Mouse (Mus musculus): ENCODE results near the gene Kif6. TPM values are rescaled to one million over a fixed set of nuclear protein-coding genes. Genes with fewer than 3 reads are reported as not detected.

The Kif6 gene
- polyA plus RNA-seq, 1 experiment from 2014 or later: 2.5 TPM

DNA sequence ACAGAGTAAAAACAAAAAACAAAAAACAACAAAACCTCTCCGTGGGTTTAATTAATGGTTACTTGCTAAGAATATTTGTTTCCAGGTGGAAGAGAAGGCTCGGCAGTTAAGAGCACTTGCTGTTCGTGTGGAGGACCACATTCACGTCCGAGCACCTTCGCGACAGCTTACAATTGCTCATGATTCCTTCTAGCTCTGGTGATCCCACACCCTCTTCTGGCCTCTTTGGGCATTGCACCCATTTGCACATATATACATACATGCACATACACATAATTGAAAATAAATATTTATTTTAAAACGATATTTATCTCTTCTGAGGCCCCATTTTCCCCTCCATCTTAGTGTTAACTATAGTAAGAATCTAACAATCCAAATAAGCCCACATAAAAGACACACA, 13.9 kb downstream of the Kif6 start:
- H3K4me3 ChIP-seq: no peak overlapping the region
- no peak overlapping the region for H3K9ac ChIP-seq
- 0 out of 2 replicates have a peak, but pooled peaks cover 2% of the 10 kb centered on the region for H3K9me3 ChIP-seq (replicated peaks)
- no peak overlapping the region for H3K27ac ChIP-seq (ENCODE audit: poor library complexity, severe bottlenecking)
- H3K4me2 ChIP-seq: no peak overlapping the region
- H3K36me3 ChIP-seq: no peaks in the 10 kb centered on the region
- H3K4me1 ChIP-seq (replicated peaks): peaks cover 33% of the 10 kb centered on the region
- H3K27me3 ChIP-seq (replicated peaks): no peaks in the 10 kb centered on the region
- 89% methylated on average over 8 of the region's 8 CpGs for WGBS
- no peak for ATAC-seq (ENCODE audit: insufficient number of reproducible peaks, low FRiP score)

DNA sequence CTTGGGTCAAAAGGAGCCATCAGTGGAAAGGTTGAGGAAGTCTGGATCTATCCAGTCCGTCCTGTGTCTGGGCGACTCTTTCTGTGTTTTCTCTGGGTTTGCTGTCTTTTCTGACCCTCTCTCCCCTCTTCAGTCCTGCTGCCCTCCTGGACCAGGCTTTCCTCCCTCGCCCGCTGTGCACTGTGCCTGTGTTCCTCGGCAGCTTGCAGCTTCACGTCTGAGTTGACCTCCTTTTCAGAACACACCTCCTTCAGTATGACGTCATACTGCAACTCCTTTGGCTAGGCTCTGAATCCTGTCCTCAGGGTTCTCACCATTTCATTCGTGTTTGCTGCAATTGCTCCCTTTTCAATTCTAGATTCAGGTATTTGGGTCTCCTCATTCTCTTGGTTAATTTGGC, 18.1 kb downstream of the Kif6 start:
- Histone ChIP-seq H3K4me2 (no peak overlapping the region), H3K4me1 (replicated peaks) (0 out of 2 replicates have a peak, but pooled peaks cover 3% of the 10 kb centered on the region), H3K27me3 (replicated peaks) (no peaks in the 10 kb centered on the region), H3K27ac (ENCODE audit: poor library complexity, severe bottlenecking) (no peak overlapping the region), H3K4me3 (no peak overlapping the region), H3K9me3 (replicated peaks) (0 out of 2 replicates have a peak, but pooled peaks cover 2% of the 10 kb centered on the region), H3K9ac (no peak overlapping the region), H3K36me3 (no peaks in the 10 kb centered on the region)
- 46% methylated on average over 8 of the region's 8 CpGs for WGBS
- no peak for ATAC-seq (ENCODE audit: insufficient number of reproducible peaks, low FRiP score)

DNA sequence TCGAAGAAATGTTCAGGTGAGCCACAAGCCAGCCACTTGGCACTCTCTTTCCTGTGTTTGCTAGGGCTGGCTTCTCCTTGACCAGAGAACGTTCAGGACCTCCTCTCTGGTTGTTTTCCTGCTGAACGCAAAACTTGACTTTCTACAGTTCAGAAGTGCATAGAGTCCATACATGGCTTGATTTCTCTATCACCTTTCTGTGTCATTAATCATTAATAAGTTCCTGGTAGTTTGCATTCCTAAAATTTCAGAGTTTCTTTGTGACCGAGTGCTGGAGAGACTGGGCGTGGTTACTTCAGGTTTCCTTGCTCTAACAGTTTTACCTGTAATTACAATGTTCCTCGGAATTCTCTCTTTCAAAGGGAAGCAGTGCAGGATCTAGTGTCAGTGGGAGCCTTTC, 27.0 kb downstream of the Kif6 start:
- Histone ChIP-seq H3K4me3 (no peak overlapping the region), H3K27me3 (replicated peaks) (no peaks in the 10 kb centered on the region), H3K36me3 (no peaks in the 10 kb centered on the region), H3K9ac (no peak overlapping the region), H3K9me3 (replicated peaks) (no peaks in the 10 kb centered on the region), H3K27ac (ENCODE audit: poor library complexity, severe bottlenecking) (no peak overlapping the region), H3K4me2 (no peak overlapping the region), H3K4me1 (replicated peaks) (peaks cover 9% of the 10 kb centered on the region; the same call in 1 of the 2 replicates)
- ATAC-seq (ENCODE audit: insufficient number of reproducible peaks, low FRiP score): no peak
- WGBS: 77% methylated on average over 6 of the region's 6 CpGs

DNA sequence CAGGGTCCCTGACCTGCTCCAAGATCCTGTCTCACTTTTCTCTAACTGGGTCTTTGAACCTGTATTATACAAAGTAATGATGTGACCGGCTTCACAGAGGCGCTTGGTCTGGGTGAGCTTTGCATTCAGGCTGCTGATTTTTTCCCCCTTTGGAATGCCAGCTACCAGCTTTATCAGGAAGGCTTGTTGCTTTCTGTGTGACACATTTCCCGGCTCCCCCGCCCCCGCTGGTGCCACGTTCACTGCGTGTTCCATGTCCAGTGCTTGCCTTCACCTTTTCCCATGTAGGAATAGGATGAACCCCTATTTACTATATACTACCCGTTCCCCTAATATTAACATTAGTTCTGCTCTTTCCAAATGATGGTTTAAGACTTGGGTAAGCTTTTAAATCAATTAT, 27.4 kb downstream of the Kif6 start:
- Histone ChIP-seq H3K4me1 (replicated peaks) (peaks cover 9% of the 10 kb centered on the region; the same call in 1 of the 2 replicates), H3K4me3 (no peak overlapping the region), H3K9ac (no peak overlapping the region), H3K36me3 (no peaks in the 10 kb centered on the region), H3K27ac (ENCODE audit: poor library complexity, severe bottlenecking) (no peak overlapping the region), H3K9me3 (replicated peaks) (no peaks in the 10 kb centered on the region), H3K27me3 (replicated peaks) (no peaks in the 10 kb centered on the region), H3K4me2 (no peak overlapping the region)
- 67% methylated on average over 8 of the region's 8 CpGs for WGBS
- ATAC-seq (ENCODE audit: insufficient number of reproducible peaks, low FRiP score): no peak

DNA sequence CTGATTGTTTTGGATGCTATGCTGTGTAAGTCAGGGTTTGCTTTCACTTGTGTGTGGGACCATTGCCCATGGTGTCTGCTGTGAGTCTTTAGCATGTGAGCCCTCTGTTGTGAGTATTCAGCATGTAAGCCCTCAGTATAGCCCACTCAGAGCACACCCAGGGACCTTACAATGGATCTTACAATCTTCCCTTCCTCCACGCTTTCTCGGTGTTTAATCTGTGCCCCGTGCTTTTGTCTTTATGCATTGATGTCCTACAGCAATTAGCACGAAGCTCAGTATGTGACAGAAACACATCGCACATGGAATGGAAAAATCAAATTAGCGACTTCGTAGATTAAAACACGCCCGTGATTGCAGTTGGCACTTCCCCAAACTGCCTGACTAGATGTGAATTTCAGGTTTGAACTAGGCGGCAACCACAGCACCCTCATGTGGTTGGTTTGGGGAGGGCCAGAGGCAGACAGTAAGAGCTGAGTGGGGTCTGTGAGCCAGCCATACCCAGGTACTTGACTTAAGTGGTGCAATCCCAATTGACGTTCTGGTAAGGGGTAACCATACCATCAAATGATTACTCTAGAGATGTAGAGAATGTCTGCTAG, 28.1 kb downstream of the Kif6 start:
- no peak overlapping the region for H3K9ac ChIP-seq
- H3K27me3 ChIP-seq (replicated peaks): no peaks in the 10 kb centered on the region
- WGBS: 87% methylated on average over 11 of the region's 11 CpGs
- ATAC-seq (ENCODE audit: insufficient number of reproducible peaks, low FRiP score): no peak
- no peaks in the 10 kb centered on the region for H3K9me3 ChIP-seq (replicated peaks)
- no peak overlapping the region for H3K27ac ChIP-seq (ENCODE audit: poor library complexity, severe bottlenecking)
- no peak overlapping the region for H3K4me2 ChIP-seq
- no peaks in the 10 kb centered on the region for H3K36me3 ChIP-seq
- H3K4me3 ChIP-seq: no peak overlapping the region
- H3K4me1 ChIP-seq (replicated peaks): peaks cover 9% of the 10 kb centered on the region; the same call in 1 of the 2 replicates

DNA sequence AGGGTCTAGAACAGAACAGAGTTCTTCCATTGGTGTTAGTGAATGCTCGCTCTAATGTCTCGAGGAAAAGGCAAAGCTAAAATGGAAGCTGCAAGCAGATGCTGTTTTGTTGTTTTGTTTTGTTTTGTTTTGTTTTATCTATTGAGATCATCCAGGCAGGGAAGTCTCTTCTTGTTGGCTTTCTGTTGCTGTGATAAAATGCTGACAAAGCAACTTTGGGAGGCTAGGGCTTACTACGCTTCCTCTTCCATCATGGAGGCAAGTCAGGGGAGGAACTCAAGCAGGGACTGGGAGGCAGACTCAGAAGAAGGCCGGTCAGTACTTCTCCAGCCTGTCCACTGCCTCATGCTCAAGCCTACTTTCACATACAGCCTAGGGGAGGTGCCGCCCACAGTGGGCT, 31.3 kb downstream of the Kif6 start:
- peaks cover 6% of the 10 kb centered on the region; the same call in 1 of the 2 replicates for H3K4me1 ChIP-seq (replicated peaks)
- no peaks in the 10 kb centered on the region for H3K36me3 ChIP-seq
- H3K9ac ChIP-seq: no peak overlapping the region
- no peak overlapping the region for H3K27ac ChIP-seq (ENCODE audit: poor library complexity, severe bottlenecking)
- ATAC-seq (ENCODE audit: insufficient number of reproducible peaks, low FRiP score): no peak
- 90% methylated on average over 5 of the region's 5 CpGs for WGBS
- H3K9me3 ChIP-seq (replicated peaks): peaks cover 6% of the 10 kb centered on the region; the same call in 1 of the 2 replicates
- no peak overlapping the region for H3K4me3 ChIP-seq
- H3K4me2 ChIP-seq: no peak overlapping the region
- H3K27me3 ChIP-seq (replicated peaks): no peaks in the 10 kb centered on the region

DNA sequence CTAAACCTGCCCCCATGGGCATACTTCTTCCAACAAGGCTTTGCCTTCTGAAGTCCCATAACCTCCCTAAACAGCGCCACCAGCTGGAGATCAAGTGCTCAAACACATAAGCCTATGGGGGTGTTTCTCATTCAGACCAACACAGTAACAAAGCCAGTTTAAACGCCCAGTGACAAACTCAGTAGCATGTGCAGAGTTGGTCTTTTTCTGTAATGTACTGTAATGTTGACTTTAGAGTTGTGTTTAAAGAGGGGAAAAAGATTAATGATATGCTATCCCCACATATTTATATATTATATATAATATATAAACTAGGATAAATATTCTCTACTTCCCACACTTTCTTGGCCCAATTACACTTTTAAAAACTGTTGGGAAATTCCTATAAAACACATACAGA, 34.0 kb downstream of the Kif6 start:
- no peak overlapping the region for H3K27ac ChIP-seq (ENCODE audit: poor library complexity, severe bottlenecking)
- ATAC-seq (ENCODE audit: insufficient number of reproducible peaks, low FRiP score): no peak
- WGBS: 67% methylated on average over 2 of the region's 2 CpGs

DNA sequence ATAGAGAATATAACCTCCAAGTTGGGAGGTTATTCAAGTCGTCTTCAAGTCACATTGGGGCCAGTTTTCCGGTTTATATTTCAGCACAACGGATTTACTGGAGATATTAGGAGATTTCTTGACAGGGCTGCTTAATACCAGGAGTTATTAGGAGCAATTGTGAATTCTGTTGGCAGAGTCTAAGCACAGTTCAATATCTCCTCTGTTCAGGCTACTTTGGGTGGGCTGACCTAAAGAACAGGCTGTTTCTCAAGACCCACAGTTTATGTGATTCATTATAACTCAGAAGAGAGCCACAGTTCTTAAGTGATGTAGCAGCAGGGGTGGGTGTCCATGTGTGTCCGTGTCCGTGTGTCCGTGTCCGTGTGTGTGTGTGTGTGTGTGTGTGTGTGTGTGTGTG, 34.5 kb downstream of the Kif6 start:
- H3K4me1 ChIP-seq (replicated peaks): no peaks in the 10 kb centered on the region
- no peaks in the 10 kb centered on the region for H3K36me3 ChIP-seq
- H3K4me2 ChIP-seq: no peak overlapping the region
- H3K9me3 ChIP-seq (replicated peaks): peaks cover 6% of the 10 kb centered on the region; the same call in 1 of the 2 replicates
- H3K9ac ChIP-seq: no peak overlapping the region
- ATAC-seq (ENCODE audit: insufficient number of reproducible peaks, low FRiP score): no peak
- no peak overlapping the region for H3K27ac ChIP-seq (ENCODE audit: poor library complexity, severe bottlenecking)
- WGBS: 86% methylated on average over 7 of the region's 7 CpGs
- no peak overlapping the region for H3K4me3 ChIP-seq
- no peaks in the 10 kb centered on the region for H3K27me3 ChIP-seq (replicated peaks)

More for the DNA sequence above, 34.0 kb downstream of the Kif6 start:
- Histone ChIP-seq H3K4me2 (no peak overlapping the region), H3K36me3 (no peaks in the 10 kb centered on the region), H3K4me3 (no peak overlapping the region), H3K27me3 (replicated peaks) (no peaks in the 10 kb centered on the region), H3K9ac (no peak overlapping the region), H3K4me1 (replicated peaks) (peaks cover 1% of the 10 kb centered on the region; the same call in 1 of the 2 replicates), H3K9me3 (replicated peaks) (peaks cover 6% of the 10 kb centered on the region; the same call in 1 of the 2 replicates)

DNA sequence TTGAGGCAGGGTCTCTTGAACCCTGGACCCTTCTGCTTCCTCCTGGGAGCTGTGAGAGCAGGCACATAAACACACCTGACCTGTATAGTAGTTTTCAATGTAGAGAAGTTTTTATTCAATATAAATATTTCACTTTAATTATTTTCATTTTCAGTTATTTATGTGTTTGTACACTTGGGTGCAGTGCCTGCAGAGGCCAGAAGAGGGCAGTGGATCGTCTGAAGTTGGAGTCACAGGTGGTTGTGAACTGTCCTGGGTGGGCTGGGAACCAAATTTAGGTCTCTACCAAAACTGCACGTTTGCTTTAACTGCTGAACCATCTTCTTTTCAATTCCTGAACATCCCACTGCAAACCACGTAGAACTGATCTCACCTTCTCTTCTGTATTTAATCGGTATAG, 35.4 kb downstream of the Kif6 start:
- H3K36me3 ChIP-seq: no peaks in the 10 kb centered on the region
- no peak overlapping the region for H3K27ac ChIP-seq (ENCODE audit: poor library complexity, severe bottlenecking)
- no peak overlapping the region for H3K4me2 ChIP-seq
- no peaks in the 10 kb centered on the region for H3K27me3 ChIP-seq (replicated peaks)
- 82% methylated on average over 4 of the region's 4 CpGs for WGBS
- no peak overlapping the region for H3K4me3 ChIP-seq
- H3K4me1 ChIP-seq (replicated peaks): no peaks in the 10 kb centered on the region
- H3K9me3 ChIP-seq (replicated peaks): peaks cover 6% of the 10 kb centered on the region; the same call in 1 of the 2 replicates
- no peak overlapping the region for H3K9ac ChIP-seq
- no peak for ATAC-seq (ENCODE audit: insufficient number of reproducible peaks, low FRiP score)

DNA sequence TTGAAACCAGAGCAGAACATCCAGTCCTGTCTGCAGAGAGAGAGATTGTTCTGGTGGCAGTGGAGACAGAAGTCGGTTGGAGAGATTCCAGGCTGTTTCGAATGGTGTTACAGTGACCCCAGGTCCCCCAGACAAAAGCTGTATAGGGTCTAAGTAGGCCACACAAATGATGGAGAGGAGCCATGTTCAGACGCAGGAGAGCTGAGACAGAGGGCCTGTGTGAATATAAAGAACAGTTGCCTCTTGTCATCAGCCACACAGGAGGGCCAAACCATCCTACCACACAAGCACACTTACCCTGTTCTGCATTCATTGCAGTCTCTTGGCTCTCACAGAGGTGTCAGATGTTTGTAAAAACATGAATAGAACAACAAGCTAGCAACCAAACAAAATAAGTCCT, 37.4 kb downstream of the Kif6 start:
- Histone ChIP-seq H3K9ac (no peak overlapping the region), H3K4me3 (no peak overlapping the region), H3K36me3 (no peaks in the 10 kb centered on the region), H3K9me3 (replicated peaks) (peaks cover 6% of the 10 kb centered on the region; the same call in 1 of the 2 replicates), H3K27me3 (replicated peaks) (no peaks in the 10 kb centered on the region), H3K4me2 (no peak overlapping the region), H3K27ac (ENCODE audit: poor library complexity, severe bottlenecking) (no peak overlapping the region), H3K4me1 (replicated peaks) (no peaks in the 10 kb centered on the region)
- WGBS: 53% methylated on average over 3 of the region's 3 CpGs
- no peak for ATAC-seq (ENCODE audit: insufficient number of reproducible peaks, low FRiP score)

DNA sequence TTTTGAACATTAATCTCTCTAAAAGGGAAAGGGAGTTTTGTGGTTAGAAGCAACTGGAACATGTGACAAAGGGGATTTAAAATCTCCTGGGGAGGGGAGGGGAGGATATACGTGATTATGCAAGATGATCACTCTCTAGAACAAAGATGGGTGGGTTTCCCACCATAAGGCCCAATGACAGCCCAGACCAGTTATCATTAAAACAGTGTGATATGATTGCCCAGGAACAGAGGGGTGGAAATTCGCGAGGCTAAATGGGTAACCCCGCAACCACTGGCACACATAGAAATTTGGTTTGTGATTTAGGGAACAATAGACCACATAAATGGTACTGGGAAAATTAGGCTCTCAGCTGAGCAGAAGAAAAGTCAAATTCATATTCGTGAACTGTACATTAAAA, 37.9 kb downstream of the Kif6 start:
- Histone ChIP-seq H3K4me1 (replicated peaks) (no peaks in the 10 kb centered on the region), H3K27ac (ENCODE audit: poor library complexity, severe bottlenecking) (no peak overlapping the region), H3K9me3 (replicated peaks) (peaks cover 6% of the 10 kb centered on the region; the same call in 1 of the 2 replicates), H3K27me3 (replicated peaks) (no peaks in the 10 kb centered on the region), H3K9ac (no peak overlapping the region), H3K4me3 (no peak overlapping the region), H3K36me3 (no peaks in the 10 kb centered on the region), H3K4me2 (no peak overlapping the region)
- WGBS: 73% methylated on average over 5 of the region's 5 CpGs
- ATAC-seq (ENCODE audit: insufficient number of reproducible peaks, low FRiP score): no peak

DNA sequence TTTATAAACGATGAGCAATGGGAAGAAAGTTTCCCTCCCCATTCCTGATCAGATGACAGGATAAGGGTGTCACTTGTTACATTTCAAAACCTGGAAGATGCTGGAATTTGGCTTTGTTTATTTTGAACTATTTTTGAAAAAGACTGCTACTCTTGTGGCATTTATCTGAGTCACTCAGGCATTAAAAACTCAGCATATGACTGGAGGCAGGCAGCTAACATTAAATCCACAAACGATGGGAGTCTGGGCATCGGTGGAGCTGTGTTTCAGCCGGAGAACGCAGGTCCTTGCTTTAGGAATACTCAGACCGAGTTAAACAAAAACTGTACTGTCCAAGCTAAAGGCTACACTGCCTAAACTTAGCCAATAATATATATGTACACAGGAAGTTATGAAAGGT, 46.7 kb downstream of the Kif6 start:
- no peaks in the 10 kb centered on the region for H3K4me1 ChIP-seq (replicated peaks)
- H3K4me2 ChIP-seq: no peak overlapping the region
- H3K4me3 ChIP-seq: no peak overlapping the region
- no peaks in the 10 kb centered on the region for H3K36me3 ChIP-seq
- no peak overlapping the region for H3K27ac ChIP-seq (ENCODE audit: poor library complexity, severe bottlenecking)
- no peak for ATAC-seq (ENCODE audit: insufficient number of reproducible peaks, low FRiP score)
- H3K9ac ChIP-seq: no peak overlapping the region
- WGBS: 62% methylated on average over 6 of the region's 6 CpGs
- H3K27me3 ChIP-seq (replicated peaks): no peaks in the 10 kb centered on the region
- H3K9me3 ChIP-seq (replicated peaks): no peaks in the 10 kb centered on the region; the same call in 1 of the 2 replicates
